ENCODE assay signal across 8 mouse cellular contexts in the genomic region with DNA sequence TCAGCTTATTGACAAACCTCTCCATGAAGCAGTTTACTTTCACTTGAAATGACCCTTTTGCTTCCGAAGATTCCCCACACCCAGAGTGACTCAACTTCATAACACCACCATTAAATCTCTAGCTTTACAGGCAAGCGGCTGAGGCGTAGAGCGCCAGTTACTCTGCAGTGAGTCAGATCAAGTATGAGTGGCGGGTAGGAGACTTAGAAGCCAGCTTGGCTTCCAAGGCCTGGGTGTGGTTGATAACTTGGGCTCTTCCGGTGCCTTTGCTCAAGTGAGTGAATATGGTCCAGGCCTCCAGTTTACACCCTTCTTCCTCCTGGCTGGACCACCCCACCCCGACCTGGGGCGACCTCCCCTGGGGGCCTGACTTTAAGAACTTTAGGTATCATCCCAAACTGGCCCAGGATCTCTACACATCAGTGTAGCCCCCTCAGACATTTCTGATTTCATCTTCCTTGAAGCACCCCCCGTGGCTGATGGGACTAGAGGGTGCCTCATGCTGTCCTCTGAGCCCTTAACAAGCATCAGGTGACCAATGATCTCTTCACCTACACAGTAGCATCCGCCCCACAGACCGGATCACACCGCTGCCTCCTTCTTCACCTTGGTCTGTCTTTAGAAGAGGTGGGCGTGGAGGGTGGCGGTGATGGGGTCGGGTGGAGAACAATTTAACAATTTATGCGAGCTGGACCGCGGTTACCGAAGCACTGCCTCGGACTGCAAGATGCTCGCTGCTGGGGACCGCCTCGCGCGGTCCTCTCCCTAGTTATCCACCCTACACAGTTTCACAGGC. TPM values are rescaled to one million over a fixed set of nuclear protein-coding genes. Genes with fewer than 3 reads are reported as not detected.
DNase-seq lines count a peak whose midpoint lies in the region; ATAC-seq and TF ChIP-seq lines count a peak whose summit lies in the region.

No protein-coding gene starts in this region.

- no peaks in the 10 kb centered on the region for H3K4me1 ChIP-seq in heart, adult 2 months (ENCODE audit: control insufficient read depth, insufficient read depth, low read length)
- H3K4me1 ChIP-seq in hindbrain, embryonic 16.5 days (ENCODE audit: control insufficient read depth, insufficient read depth, low read depth, low read length), result peaks cover 10% of the 10 kb centered on the region
- H3K4me1 ChIP-seq in midbrain, embryonic 15.5 days, result peaks cover 18% of the 10 kb centered on the region

- no peaks in the 10 kb centered on the region for H3K79me2 ChIP-seq in heart, adult 2 months (replicated peaks; ENCODE audit: control insufficient read depth, insufficient read depth, low read length)

- WGBS in heart, adult 2 months, result 45% methylated on average over 25 of the region's 25 CpGs
- 20% methylated on average over 25 of the region's 25 CpGs for WGBS in hindbrain, embryonic 16.5 days
- WGBS in midbrain, embryonic 15.5 days, result 18% methylated on average over 25 of the region's 25 CpGs

- no peaks in the 10 kb centered on the region for H3K27me3 ChIP-seq in heart, adult 2 months (ENCODE audit: control insufficient read depth, insufficient read depth, low read length)
- H3K27me3 ChIP-seq in hindbrain, embryonic 16.5 days (replicated peaks; ENCODE audit: control insufficient read depth, insufficient read depth, low read length), result no peaks in the 10 kb centered on the region; the same call in 1 of the 2 replicates
- peaks cover 33% of the 10 kb centered on the region for H3K27me3 ChIP-seq in midbrain, embryonic 15.5 days (replicated peaks)

- intact Hi-C loops in heart, adult 2 months (cut with DNase I), result loop anchor here (1.0 to 5.0 kb wide), 2 partner anchors 49 to 160 kb away; no protein-coding TSS in a partner anchor
- intact Hi-C loops in heart, postnatal 10 days (cut with DNase I), result no loop called here

- ATAC-seq in hindbrain, embryonic 16.5 days, result peak; percentile 28
- peak; percentile 46 for ATAC-seq in midbrain, embryonic 15.5 days (replicated peaks)

- H3K4me2 ChIP-seq in hindbrain, embryonic 16.5 days (ENCODE audit: low read length), result peak overlapping the region; percentile 100
- H3K4me2 ChIP-seq in midbrain, embryonic 15.5 days, result peak overlapping the region; percentile 100

- H3K4me3 ChIP-seq in heart, adult 2 months, result peak overlapping the region; percentile 72
- peak overlapping the region; percentile 70 for H3K4me3 ChIP-seq in hindbrain, embryonic 16.5 days (ENCODE audit: low read length)
- peak overlapping the region; percentile 57 for H3K4me3 ChIP-seq in midbrain, embryonic 15.5 days

- no peaks in the 10 kb centered on the region for H3K9me3 ChIP-seq in hindbrain, embryonic 16.5 days (ENCODE audit: control insufficient read depth, low read length)
- no peaks in the 10 kb centered on the region for H3K9me3 ChIP-seq in midbrain, embryonic 15.5 days

- DNase-seq in heart, adult 2 months, result no peak
- DNase-seq in heart, postnatal 10 days, result no peak
- DNase-seq in urinary bladder, postnatal 14 days (ENCODE audit: low spot score), result peak; percentile 26
- DNase-seq in urinary bladder, postnatal 4 days (ENCODE audit: low spot score in 2 of 2), result no peak
- no peak for DNase-seq in embryo, embryonic 9.5 days (ENCODE audit: extremely low spot score)
- no peak for DNase-seq in layer of hippocampus, postnatal 14 days (ENCODE audit: low spot score in 2 of 2)

- H3K27ac ChIP-seq in heart, adult 2 months, result peak overlapping the region; percentile 69
- no peak overlapping the region for H3K27ac ChIP-seq in hindbrain, embryonic 16.5 days (ENCODE audit: low read depth, low read length)
- H3K27ac ChIP-seq in midbrain, embryonic 15.5 days, result no peak overlapping the region

- no peaks in the 10 kb centered on the region for H3K36me3 ChIP-seq in heart, adult 2 months (ENCODE audit: control insufficient read depth, insufficient read depth, low read length)
- H3K36me3 ChIP-seq in hindbrain, embryonic 16.5 days (ENCODE audit: control insufficient read depth, insufficient read depth, low read length), result no peaks in the 10 kb centered on the region
- H3K36me3 ChIP-seq in midbrain, embryonic 15.5 days (replicated peaks), result no peaks in the 10 kb centered on the region

- TF ChIP-seq EP300 in heart, adult 2 months (IDR thresholded peaks at IDR 0.05; ENCODE audit: insufficient read depth, low read depth, low read length), result no peak

- H3K9ac ChIP-seq in heart, adult 2 months (ENCODE audit: low read depth, low read length), result peak overlapping the region; percentile 66
- H3K9ac ChIP-seq in hindbrain, embryonic 16.5 days (ENCODE audit: low read depth, low read length), result peak overlapping the region; percentile 69
- H3K9ac ChIP-seq in midbrain, embryonic 15.5 days, result peak overlapping the region; percentile 49; the same call in 1 of the 2 replicates

- TF ChIP-seq CTCF in heart, adult 2 months (IDR thresholded peaks at IDR 0.05), result no peak

- TF ChIP-seq POLR2A in heart, adult 2 months (IDR thresholded peaks at IDR 0.05; ENCODE audit: insufficient read depth, low read depth, low read length), result no peak

RNA-seq across cellular contexts. Expression of a gene that starts 0.7 kb away (rescaled TPM):
- 10 to 100 TPM; 34.3 to 57.5 TPM for total RNA-seq in heart, adult 2 months (2021)
- 12.8 and 16.4 TPM in 2 replicates for polyA plus RNA-seq in heart, adult 2 months (2012; rRNA removed)
- total RNA-seq in heart, postnatal 10 days (2021), result 10 to 100 TPM; 46.7 to 61.8 TPM
- polyA plus RNA-seq in hindbrain, embryonic 16.5 days (2015; fragmentation: Nextera tagmentation; extraction: Ambion mirVana), result 2.0 and 3.9 TPM in 2 replicates
- 3.6 and 3.9 TPM in 2 replicates for polyA plus RNA-seq in midbrain, embryonic 15.5 days (2015; fragmentation: Nextera tagmentation; extraction: Ambion mirVana)
- total RNA-seq in layer of hippocampus, postnatal 14 days (2021), result 10 to 100 TPM; 35.2 to 35.7 TPM
